Mouse (Mus musculus) layer of hippocampus, postnatal 36 days (tissue): ENCODE results near the gene Neo1. TPM values are rescaled to one million over a fixed set of nuclear protein-coding genes. Genes with fewer than 3 reads are reported as not detected.

Experiments used
- DNase-seq, 2 experiments: peaks; one replicate each; pipeline ENCODE4 v3.0.0; 2022
- total RNA-seq, 2 experiments: library from RNA; stranded (reverse); gene quantifications; 2 replicates each; pipeline ENCODE4 v1.2.3; 2021

The Neo1 gene
- 10 to 100 TPM; 80.2 to 80.9 TPM for total RNA-seq

DNA sequence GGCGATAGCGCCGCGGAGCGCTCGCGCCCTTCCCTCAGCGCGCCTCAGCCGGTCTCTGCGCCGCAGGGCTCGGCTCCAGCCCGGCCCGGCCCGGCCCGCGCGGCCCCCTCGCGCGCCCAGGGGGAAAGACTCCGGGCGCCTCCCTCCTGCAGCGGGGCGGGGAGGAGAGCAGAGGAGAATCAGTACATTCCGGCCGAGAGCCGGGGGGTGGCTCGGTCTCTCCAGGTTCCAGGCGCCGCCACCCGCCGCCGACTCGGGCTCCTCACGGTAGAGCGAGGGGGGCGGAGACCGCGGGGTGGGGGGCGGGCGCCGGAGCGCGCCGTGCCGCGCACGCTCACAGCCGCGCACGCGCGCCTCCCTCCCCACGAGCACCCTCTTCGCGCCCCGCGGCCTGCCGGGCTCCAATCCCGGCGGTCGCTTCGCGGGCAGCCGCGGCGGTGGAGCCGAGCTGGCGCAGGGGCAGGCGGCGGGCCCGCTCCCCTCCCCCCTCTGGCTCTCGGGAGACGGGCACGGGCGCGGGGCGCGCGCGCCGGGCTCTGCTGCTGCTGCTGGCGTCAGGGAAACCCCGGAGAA, at the start of gene Neo1:
Neo1 (minus strand) TSS at position 283 of the 573 bp plus-strand sequence.
- DNase-seq: peak; percentile 94 to 95

DNA sequence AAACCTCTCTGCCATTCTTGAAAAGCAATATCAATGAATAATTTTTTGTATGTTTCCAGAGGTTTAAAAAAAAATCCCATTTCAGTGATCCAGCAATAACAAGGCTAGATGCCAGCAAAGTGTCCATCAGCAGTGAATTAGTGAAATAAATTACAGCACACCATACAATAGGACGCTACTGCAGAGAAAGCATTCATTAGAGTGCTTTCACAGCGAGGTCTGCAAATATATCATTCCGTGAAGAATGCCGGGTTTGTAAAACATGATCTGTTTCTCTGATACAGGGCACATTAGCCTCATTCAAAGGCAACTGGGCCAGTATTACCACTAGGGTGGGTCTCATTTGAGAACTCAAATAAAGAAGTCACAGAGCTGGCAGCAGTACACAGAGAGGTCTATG, 39.4 kb upstream of the Neo1 start:
- no peak for DNase-seq

GRCm38 (mm10) chr9:59073887-59074286, 37.6 kb upstream of the Neo1 start:
- DNase-seq: no peak

GRCm38 (mm10) chr9:59072076-59072777, 36.0 kb upstream of the Neo1 start:
- no peak for DNase-seq

DNA sequence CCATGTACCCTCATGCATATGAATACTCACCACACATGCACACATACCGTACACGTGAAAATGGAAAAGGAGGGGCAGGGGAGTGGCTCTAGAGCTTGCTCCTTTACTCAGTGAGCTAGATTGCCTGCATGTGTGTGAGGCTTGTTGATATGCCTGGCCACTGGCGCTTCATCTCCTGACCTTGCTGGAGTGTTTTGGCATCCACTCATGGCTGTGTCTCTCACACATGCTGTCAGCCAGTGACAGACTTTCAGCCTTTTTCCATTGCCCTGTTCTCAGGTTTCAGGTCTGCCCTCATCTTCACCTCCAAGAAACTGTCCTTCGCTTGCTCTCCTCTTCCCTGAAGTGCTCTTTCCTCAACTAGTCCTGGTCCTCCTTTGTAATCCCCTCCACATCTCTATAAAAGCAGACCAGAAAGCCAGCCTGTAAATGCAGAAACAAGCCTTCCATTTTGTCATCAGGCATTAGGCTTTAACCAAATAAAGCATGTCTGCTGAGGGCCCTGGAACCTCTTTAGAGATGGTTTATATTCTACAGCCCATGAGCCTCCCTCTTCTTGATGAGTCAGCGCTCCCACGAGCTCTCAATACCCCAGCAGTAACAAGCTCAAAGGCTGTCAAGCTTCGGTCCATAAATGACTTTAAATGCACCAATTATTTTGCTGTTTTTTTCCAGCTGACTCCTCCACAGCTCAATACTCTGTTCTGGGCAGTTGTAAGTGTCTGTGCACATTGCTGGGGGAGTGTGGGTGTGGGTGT, 35.2 kb upstream of the Neo1 start:
- DNase-seq: peak in 1 of 2 experiments; percentile 5

- no peak for DNase-seq
Measured at GRCm38 (mm10) chr9:59070216-59070615, 34.0 kb upstream of the Neo1 start.

DNA sequence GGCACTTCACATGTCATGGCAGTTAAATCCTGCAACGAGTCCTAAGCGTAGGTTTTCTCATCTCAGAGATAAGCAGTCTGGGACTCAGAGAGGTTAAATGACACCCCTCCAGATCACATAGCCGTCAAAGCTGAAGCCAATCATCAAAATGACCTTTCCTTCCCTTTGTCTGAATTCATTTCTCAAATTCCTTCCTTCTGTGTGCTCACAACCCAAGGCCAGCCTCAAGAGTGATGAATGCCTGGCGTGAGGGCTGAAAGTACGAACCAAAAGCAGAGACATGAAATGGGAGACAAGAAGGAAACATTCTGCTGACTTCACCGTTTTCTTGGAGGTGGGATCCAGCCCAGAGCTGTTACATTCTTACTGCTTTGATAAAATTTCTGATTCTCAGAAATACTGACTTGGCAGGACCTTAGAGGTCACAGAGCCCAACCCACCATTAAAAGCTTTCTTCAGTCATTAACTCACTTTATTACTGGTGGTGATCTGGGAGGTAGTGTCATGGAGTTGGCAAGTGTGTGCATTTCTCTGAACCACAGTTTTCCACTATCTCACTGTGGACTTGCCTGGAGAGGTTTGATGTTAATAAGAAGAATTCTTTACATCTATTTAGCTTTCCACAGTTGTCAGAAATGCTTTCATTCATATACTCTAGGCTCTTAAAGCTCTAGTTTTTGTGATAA, 29.5 kb upstream of the Neo1 start:
- no peak for DNase-seq

DNA sequence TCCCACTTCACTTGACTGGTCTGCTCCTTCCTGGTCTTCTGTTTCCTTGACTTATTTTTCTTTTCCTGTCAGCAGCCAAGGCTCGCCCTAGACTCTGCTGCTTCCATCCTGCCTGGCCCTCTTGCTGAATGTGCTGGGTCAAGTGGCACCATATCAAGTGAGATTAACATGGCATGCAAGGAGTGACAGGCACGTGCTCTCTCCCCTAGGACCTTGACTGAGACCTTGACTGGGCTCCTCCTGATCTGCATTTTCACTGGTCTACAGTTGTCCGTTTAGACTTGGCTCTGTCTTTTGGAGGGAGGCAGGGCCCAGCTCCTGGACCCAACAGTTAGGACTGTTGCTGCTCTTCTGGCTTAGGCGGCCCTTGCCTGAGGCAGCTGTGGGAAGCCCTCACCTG, 26.2 kb upstream of the Neo1 start:
- no peak for DNase-seq

DNA sequence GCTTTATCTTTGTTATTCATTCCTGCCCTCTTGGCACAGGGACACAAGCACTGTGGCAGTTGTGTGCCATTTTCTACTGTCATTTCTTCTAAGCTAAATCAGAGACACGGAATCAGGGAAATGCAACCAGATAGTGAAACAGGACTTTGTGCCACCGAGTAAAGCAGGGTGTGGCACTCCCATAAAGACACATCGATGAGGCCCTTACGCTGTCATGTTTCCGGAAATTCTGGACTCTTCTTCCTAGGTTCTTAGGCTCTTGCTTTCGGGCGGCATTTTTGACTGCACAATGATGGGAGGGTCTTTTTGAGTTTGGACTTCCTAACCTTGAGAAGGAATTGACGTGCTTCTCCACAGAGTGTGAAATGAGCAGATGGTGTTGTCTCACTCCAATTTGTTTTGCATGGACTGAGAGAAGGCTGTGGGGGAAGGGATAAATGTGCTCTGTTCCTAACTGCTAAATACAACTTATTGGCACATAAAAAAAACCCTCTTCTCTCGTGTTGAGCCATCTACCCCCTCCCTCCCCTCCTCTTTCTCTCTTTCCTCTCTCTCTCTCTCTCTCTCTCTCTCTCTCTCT, 23.9 kb upstream of the Neo1 start:
- peak in 1 of 2 experiments; percentile 16 for DNase-seq

DNA sequence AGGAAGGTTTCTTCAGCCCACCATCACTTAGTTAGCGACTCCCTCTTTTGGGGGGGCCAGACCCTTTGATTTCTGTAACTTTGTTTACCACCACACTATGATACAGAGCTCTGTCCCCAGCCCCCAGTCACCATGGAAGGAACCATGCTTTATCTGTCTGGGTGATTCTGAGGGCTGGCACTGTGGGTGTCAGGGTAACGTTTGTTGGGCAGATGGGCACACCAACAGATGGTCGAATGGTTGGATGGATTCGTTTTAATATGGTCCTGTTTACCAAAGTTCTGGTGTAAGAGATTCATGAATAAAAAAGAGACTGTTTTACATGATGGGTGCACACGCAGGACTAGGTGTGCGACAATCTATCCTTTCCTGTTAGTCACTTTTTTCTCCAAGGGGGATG, 22.9 kb upstream of the Neo1 start:
- no peak for DNase-seq

DNA sequence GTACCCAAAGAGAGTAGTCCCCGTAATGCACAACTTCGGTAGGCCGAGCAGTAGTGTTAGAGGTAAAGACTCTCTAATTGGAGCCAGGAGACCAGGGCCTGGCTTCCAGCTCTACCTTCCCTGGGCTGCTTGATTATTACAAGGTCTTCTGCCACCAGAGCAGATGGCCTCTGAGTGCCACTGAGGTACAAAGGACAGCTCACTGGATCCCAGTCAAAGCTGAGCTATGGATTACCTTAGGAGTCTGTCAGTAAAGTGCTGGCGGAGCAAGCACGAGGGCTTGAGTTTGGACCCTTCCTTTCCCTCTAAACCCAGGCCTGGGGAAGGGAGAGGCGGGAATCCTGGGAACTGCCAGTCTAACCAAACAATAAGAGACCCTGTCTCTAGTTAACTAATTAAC, 21.8 kb upstream of the Neo1 start:
- DNase-seq: no peak

- no peak for DNase-seq
Measured at GRCm38 (mm10) chr9:59056281-59056680, 20.0 kb upstream of the Neo1 start.

GRCm38 (mm10) chr9:59041805-59042204, 5.6 kb upstream of the Neo1 start:
- DNase-seq: no peak

DNA sequence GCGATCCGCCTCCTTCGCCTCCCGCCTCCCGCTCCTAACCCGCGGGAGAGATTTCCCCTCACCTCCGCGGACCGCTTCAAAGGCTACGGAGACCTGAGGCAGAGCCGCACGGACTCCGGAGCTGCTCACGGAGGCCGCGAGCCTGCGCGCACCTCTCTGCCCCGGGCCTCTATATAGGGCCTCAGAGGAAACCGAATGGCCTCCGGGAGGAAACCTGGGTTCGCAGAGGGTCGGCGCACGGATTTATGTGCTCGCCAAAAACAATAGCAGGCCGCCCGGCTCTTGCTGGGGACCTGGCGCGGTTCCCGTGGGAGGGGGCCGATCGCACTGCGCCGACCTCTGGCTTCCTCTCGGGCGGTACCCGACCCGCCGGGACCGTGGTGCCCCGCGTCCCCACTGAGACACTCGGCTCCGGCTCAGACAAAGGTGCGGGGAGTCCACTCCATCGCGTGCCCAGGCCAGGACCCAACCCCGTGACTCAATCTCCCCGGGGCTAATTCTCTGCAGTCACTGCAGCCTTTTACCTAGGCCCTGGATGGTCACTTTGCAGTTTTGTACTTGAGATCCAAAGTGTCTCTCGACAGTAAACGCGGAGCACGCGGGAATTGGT, 596 bp upstream of the Neo1 start:
- no peak for DNase-seq

DNA sequence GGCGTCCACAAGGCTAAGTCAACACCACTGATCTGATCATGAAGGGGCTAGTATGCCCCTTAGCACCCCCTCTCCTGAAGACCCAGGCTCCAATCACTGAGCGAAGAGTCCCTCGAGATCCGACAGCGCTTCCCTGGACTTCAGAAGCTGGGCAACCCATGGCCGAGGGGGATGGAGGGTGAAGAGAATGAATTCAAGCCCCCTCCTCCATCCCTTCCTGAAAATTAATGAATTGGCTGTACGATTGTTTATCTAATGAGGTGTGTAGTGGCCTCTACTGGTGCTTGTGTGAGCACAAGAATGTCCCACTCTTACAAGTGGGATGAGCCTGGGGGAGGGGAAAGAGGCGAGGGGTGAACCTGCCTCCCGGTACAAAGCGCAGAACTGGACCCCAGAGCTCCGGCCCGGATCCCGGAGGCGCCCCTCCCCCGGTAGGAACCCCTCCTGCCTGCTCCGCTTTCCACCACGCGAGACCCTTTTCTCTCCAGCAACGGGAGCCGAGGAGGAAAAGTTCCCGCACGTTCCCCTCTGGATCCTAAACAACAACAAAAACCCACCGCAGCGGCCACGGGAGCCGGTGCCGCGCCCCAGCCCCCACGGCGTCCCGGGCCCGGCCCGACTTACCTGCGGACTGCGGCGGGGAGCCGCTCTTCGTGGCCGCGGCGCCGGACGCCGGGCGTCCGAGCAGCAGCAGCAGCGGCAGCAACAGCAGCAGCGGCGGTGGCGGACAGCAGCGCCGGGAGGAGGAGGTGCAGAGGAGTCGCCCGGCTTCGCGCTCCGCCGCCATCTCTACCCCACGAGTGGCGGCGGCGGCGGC, 691 bp downstream of the Neo1 start:
- peak; percentile 50 to 55 for DNase-seq

GRCm38 (mm10) chr9:59034836-59035235, 1.4 kb downstream of the Neo1 start:
- DNase-seq: no peak

- no peak for DNase-seq
Measured at GRCm38 (mm10) chr9:59033492-59033891, 2.7 kb downstream of the Neo1 start.

DNA sequence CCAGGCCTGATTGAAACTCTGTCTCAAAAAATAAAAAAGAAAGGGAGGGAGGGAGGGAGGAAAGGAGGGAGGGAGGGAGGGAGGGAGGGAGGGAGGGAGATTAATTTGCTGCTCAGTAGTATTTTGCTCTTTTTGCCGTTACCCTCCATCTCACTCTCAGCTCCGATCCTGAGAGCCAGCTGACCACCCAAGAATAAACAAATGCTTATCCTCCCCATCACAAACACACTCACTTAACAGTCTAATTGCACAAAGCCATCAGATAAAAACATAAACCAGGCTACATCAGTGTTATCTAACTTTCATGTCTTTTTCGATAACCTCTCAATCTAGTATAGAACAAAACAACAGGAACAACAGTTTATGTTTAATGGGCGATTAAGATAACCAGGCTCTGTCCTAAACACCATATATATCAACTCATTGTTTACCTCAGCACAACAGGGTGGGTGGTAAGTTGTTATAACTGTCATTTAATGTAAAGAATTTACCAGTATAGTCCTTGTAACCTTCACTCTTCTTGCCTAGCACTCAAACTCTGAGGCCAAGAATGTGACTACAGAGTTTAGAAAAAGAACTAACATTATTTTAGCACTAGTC, 11.9 kb downstream of the Neo1 start:
- DNase-seq: no peak

GRCm38 (mm10) chr9:59016060-59016719, 20.1 kb downstream of the Neo1 start:
- no peak for DNase-seq

DNA sequence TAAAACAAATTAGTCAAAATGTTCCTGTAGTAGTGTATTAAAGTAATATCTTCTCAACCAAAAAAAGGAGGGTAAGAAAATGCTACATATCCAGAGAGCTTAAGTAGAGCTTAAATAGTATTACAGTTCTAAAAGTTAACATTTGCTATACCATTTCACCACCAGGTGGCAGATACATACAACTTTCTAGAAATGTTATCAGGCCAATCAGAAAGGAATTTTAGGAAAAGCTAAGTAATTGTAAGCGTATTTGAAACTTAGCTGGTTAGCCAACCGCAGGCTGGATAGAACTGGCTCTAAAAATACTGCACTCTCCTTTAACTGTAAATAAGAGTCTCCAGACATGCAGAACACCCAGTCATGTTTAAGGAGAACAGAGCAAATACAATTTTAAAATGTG, 22.9 kb downstream of the Neo1 start:
- no peak for DNase-seq
